Mouse (Mus musculus): ENCODE measurements around the gene Hist1h2be. TPM values are rescaled to one million over a fixed set of nuclear protein-coding genes. Genes with fewer than 3 reads are reported as not detected.
"Not testable (repeated sequence)": the region's sequence is repeated elsewhere in the genome, so short reads cannot be mapped to it uniquely, and the experiment has no call there.

Hist1h2be gene
- polyA plus RNA-seq, 1 experiment from 2014 or later: 2.9 TPM

DNA sequence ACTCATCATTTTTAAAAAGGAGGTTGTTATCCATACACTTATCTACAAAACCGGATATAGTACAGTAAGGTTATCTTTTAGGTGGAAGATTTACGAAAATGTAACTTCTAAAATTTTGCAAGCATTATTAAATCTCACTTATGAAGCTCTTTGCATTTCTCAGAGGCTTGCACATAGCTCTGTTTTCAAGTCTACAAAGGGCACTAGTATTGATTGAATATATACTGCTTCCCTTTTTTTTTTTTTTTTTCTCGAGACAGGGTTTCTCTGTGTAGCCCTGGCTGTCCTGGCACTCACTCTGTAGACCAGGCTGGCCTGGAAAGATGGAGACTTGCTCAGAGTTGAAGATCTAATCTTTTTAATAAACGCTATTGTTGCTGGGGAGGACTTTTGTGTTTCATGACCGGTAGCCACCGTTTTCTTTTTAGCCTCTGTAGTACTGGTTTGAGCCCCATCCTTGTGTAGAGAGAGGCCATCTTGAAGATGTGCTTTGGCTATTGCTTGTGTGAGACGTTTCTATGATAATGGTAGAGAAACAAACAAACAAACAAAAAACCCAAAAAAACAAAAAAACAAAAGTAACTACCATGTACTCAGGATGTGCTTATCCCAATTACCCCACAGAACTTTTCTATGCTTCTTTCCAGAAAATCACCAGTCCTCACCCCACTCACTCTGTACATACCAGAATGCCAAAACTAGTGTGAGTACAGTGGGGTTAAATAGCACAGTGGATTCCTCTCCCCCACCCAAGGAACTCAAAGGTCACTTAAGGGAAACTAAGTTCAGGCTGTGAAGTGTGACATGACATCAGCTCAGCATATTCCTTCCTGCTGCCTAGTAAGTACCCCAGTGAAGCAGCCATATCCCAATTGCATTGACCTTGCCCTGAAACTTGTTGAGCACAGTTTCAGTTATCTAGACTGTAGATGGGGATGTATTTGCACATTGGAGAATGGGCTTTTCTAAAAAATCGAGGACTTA lies 68.7 kb downstream of the Hist1h2be start:
- no peaks in the 10 kb centered on the region for H3K27me3 ChIP-seq
- DNase-seq (ENCODE audit: low read depth, low spot score): no peak
- in situ Hi-C loops (cut with MboI; ENCODE audit: low pct_unique_long_range_greater_than_20kb): no loop called here
- CTCF ChIA-PET: interaction anchor here (1.5 kb wide), 1 partner anchor 10 kb away, joined by 3 read pairs; the partner anchor contains the start of gene Hist1h2bh
- ATAC-seq: no peak
- POLR2A ChIA-PET: no interaction called here
- TF ChIP-seq CTCF (IDR thresholded peaks at IDR 0.05): no peak

DNA sequence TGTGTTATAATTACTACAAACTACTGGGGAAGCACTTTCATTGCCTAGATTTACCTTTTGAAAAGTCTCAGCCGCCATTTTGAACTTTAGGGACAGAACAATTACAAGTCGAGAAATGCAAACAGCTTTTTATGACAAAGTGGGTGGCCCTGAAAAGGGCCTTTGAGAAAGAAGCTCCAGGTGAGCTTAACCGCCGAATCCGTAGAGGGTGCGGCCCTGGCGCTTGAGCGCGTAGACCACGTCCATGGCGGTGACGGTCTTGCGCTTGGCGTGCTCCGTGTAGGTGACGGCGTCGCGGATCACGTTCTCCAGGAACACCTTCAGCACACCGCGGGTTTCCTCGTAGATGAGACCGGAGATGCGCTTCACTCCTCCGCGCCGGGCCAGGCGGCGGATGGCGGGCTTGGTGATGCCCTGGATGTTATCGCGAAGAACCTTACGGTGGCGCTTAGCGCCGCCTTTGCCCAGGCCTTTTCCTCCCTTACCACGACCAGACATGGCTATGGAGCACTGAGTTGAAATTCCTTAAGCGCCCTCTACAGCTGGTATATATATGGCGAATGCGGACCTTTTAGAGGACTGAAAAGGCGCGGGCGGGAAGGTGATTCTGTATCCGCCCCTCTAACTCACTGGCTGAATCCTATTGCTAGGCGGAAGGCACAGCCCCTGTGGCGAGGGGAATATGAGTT lies 69.6 kb downstream of the Hist1h2be start, which contains the start of gene Hist1h4f:
Hist1h4f (minus strand) TSS at position 503 of the 689 bp plus-strand sequence.
- POLR2A ChIA-PET: interaction anchor here (1.0 to 1.2 kb wide), 2 partner anchors 9 to 12 kb away, joined by 3 to 5 read pairs; no protein-coding TSS in a partner anchor

DNA sequence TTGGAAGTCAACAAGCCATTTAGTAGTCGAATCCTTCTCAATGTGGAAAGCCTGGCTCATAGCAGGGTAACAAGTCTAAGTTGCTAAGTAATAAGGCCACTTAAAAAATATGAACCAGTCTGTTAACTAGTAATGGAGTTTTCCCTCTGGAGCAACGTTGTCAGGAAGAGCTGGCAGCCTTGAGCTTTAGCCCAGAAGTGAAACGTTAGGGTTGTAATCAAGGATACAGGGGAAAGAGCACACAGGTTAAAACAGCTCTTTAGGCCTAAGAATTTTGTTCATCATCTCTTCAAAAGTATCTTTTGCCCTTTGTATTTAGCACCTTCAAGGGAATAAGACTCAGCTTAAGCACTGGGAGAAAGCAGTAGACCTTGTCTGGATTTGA lies 70.2 kb downstream of the Hist1h2be start:
- ChIA-PET CTCF (no interaction called here), POLR2A (interaction anchor here (1.0 to 1.2 kb wide), 2 partner anchors 9 to 12 kb away, joined by 3 to 5 read pairs; no protein-coding TSS in a partner anchor)
- TF ChIP-seq CTCF (IDR thresholded peaks at IDR 0.05): no peak
- no peak for DNase-seq (ENCODE audit: low read depth, low spot score)
- in situ Hi-C loops (cut with MboI; ENCODE audit: low pct_unique_long_range_greater_than_20kb): no loop called here
- ATAC-seq: no peak
- no peaks in the 10 kb centered on the region for H3K27me3 ChIP-seq

More for the DNA sequence above, 69.6 kb downstream of the Hist1h2be start, which contains the start of gene Hist1h4f:
- ATAC-seq (peak; percentile 56), DNase-seq (ENCODE audit: low read depth, low spot score) (peak; percentile 76)
- in situ Hi-C loops (cut with MboI; ENCODE audit: low pct_unique_long_range_greater_than_20kb); H3K27me3 ChIP-seq; CTCF ChIA-PET: not testable (repeated sequence)
- TF ChIP-seq CTCF (IDR thresholded peaks at IDR 0.05): peak; percentile 53

DNA sequence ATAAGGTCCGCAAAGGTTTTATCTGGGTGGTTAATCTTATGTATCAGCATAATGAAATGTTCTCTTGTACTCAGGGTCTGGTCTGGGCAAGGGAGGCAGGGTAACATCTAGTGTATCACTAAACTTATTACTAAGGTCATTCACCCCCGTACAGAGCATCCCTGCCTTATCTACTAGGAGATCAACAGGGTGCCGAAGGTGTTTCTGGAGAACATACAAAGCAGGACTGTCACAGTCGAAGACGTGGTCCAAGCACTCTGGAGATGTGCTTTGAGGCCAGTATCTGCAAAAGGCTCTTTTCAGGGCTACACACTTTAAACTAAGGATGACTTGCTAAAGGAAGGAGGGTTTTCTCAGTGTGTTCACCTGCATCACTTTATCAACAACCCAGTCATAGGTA lies 74.2 kb downstream of the Hist1h2be start:
- TF ChIP-seq CTCF (IDR thresholded peaks at IDR 0.05): no peak
- ChIA-PET CTCF (no interaction called here), POLR2A (no interaction called here)
- DNase-seq (ENCODE audit: low read depth, low spot score): no peak
- no peak for ATAC-seq
- in situ Hi-C loops (cut with MboI; ENCODE audit: low pct_unique_long_range_greater_than_20kb): no loop called here
- no peaks in the 10 kb centered on the region for H3K27me3 ChIP-seq

DNA sequence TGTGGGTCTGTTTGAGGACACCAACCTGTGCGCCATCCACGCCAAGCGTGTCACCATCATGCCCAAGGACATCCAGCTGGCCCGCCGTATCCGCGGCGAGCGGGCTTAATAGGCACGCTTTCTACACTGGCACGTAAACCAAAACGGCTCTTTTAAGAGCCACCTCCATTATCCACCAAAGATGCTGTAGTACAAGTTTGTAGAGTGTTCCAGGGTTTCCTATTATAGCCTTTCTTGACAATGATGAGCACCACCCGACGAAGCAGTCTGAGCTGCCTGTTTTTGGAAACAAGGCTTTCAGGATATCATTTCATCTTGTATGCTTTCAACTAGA lies 76.2 kb downstream of the Hist1h2be start:
- ATAC-seq: peak; percentile 3
- in situ Hi-C loops (cut with MboI; ENCODE audit: low pct_unique_long_range_greater_than_20kb): not testable (repeated sequence)

DNA sequence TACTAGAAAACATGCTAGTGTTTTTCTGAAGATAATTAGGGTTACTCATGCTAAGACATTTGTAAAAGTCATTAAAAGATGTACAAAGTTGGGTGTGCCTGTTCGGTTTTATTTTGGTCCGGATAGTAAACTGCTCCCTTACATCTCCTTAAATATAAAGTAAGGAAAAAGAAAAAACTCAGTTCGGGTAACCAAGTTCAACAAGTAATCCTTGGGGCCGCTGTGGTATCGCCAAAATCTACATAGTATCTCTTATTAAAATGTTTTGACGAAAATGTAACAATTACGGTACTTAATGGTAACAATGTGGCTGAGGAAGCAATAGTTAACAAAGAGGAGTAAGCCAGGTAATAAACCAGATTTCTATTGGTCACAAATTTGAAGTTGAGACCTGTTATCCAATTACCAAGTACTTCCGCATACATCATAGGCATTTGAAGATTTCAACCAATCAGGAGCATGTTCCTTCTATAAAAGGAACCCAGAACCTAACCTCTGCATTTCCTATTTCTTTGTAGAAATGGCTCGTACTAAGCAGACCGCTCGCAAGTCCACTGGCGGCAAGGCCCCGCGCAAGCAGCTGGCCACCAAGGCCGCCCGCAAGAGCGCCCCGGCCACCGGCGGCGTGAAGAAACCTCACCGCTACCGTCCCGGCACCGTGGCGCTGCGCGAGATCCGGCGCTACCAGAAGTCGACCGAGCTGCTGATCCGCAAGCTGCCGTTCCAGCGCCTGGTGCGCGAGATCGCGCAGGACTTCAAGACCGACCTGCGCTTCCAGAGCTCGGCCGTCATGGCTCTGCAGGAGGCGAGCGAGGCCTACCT lies 76.7 kb downstream of the Hist1h2be start, which contains the start of gene Hist1h3f:
Hist1h3f (plus strand) TSS at position 88 of the 822 bp plus-strand sequence.
- in situ Hi-C loops (cut with MboI; ENCODE audit: low pct_unique_long_range_greater_than_20kb): no loop called here
- POLR2A ChIA-PET: no interaction called here
- TF ChIP-seq CTCF (IDR thresholded peaks at IDR 0.05): no peak
- no peaks in the 10 kb centered on the region for H3K27me3 ChIP-seq
- ATAC-seq (peak; percentile 68), DNase-seq (ENCODE audit: low read depth, low spot score) (peak; percentile 89)
- CTCF ChIA-PET: interaction anchor here (1.3 kb wide), 1 partner anchor 10 kb away, joined by 4 read pairs; the partner anchor contains the start of gene Hist1h2af

More for the DNA sequence above, 76.2 kb downstream of the Hist1h2be start:
- H3K27me3 ChIP-seq; POLR2A ChIA-PET; CTCF ChIA-PET; DNase-seq (ENCODE audit: low read depth, low spot score): not testable (repeated sequence)

DNA sequence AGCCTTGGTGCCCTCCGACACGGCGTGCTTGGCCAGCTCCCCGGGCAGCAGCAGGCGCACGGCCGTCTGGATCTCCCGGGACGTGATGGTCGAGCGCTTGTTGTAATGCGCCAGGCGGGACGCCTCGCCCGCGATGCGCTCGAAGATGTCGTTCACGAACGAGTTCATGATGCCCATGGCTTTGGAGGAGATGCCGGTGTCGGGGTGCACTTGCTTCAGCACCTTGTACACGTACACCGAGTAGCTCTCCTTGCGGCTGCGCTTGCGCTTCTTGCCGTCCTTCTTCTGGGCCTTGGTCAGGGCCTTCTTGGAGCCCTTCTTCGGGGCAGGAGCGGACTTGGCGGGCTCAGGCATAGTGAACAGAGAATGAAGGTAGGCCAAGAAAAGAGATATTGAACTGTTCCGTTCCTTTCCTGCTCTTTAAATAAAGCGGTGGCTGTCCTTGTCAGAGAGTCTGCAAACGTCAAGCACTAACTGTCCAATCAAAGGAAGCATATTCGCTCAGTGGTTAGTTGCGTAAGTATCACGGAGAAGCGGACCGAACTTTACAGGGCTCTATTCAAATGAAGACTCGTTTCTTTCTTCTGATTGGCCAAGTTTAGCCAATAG lies 77.8 kb downstream of the Hist1h2be start, which contains the start of gene Hist1h2bh:
Hist1h2bh (minus strand) TSS at position 394 of the 609 bp plus-strand sequence.
- peak; percentile 83 for DNase-seq (ENCODE audit: low read depth, low spot score)
- POLR2A ChIA-PET: interaction anchor here (1.4 to 1.8 kb wide), 2 partner anchors 8 to 41 kb away, joined by 5 to 15 read pairs; no protein-coding TSS in a partner anchor
- peak; percentile 94 for ATAC-seq
- CTCF ChIA-PET: interaction anchor here (1.3 kb wide), 2 partner anchors 9 kb away, joined by 3 to 4 read pairs; partner anchors contain the start of genes Hist1h1d and Hist1h2af
- H3K27me3 ChIP-seq; in situ Hi-C loops (cut with MboI; ENCODE audit: low pct_unique_long_range_greater_than_20kb): not testable (repeated sequence)

DNA sequence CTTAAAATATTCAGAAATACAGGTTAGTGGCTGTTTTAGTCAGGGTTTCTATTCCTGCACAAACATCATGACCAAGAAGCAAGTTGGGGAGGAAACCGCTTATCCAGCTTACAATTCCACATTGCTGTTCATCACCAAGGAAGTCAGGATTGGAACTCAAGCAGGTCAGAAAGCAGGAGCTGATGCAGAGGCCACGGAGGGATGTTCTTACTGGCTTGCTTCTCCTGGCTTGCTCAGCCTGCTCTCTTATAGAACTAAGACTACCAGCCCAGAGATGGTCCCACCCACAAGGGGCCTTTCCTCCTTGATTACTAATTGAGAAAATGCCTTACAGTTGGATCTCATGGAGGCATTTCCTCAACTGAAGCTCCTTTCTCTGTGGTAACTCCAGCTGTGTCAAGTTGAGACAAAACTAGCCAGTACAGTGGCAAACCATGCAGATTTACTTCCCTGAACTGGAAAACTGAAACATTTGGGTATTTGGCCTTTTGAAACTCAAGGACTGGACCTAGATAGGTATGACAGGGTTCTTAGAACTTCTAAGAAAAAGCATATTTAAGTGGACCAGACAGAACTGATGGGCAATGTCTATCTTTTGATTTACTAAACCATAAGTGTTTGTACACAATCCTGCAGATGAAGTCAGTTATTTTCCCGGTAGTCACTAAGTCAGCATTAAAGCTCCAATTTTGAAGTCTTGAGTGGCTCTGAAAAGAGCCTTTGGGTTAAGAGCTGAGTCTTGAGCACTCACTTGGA lies 78.5 kb downstream of the Hist1h2be start:
- CTCF ChIA-PET: interaction anchor here (1.3 kb wide), 2 partner anchors 9 to 10 kb away, joined by 3 to 4 read pairs; partner anchors contain the start of genes Hist1h1d and Hist1h2af
- POLR2A ChIA-PET: interaction anchor here (0.6 to 1.8 kb wide), 4 partner anchors 7 to 42 kb away, joined by 3 to 15 read pairs (median 4); no protein-coding TSS in a partner anchor
- ATAC-seq; H3K27me3 ChIP-seq; DNase-seq (ENCODE audit: low read depth, low spot score); in situ Hi-C loops (cut with MboI; ENCODE audit: low pct_unique_long_range_greater_than_20kb): not testable (repeated sequence)

DNA sequence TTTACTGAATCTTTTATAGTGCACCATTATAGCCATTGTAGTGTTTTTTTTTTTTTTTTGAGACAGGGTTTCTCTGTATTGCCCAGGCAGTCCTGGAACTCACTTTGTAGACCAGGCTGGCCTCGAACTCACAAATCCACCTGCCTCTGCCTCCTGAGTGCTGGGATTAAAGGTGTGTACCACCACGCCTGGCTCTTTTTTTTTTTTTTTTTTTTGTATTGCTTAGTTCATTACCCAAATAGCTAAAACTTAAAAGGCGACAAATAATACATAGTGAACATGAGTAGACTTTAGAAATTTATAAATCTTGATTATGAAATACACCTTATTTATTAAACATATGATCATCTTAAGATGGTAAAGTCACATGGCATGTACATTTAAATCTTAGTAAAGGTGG lies 79.4 kb downstream of the Hist1h2be start:
- no peak for ATAC-seq
- ChIA-PET POLR2A (interaction anchor here (0.6 to 1.8 kb wide), 5 partner anchors 8 to 1754 kb away, joined by 3 to 15 read pairs (median 3); partner anchors contain the start of genes Hist1h2an and Hist1h2bp), CTCF (interaction anchor here (1.2 kb wide), 1 partner anchor 26 kb away, joined by 3 read pairs; no protein-coding TSS in a partner anchor)
- no peaks in the 10 kb centered on the region for H3K27me3 ChIP-seq
- in situ Hi-C loops (cut with MboI; ENCODE audit: low pct_unique_long_range_greater_than_20kb): no loop called here
- TF ChIP-seq CTCF (IDR thresholded peaks at IDR 0.05): no peak
- DNase-seq (ENCODE audit: low read depth, low spot score): no peak

DNA sequence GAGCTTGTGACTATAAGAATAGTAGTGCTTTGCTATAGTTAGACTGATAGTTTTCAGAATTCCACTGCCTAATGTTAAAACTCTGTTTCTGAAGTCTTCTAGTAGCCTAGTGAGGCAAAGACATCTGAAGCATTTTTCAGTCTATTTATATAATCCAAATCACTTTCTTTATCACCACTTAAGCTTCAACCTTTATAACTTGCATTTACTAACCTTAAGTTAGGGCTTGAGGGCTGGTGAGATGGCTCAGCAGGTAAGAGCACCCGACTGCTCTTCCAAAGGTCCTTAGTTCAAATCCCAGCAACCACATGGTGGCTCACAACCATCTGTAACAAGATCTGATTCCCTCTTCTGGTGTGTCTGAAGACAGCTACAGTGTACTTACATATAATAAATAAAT lies 81.1 kb downstream of the Hist1h2be start:
- in situ Hi-C loops (cut with MboI; ENCODE audit: low pct_unique_long_range_greater_than_20kb): loop anchor here (10.0 kb wide), 1 partner anchor 1825 kb away; the partner anchor contains the start of genes Hist1h2ai, Hist1h2bl and Hist1h3h
- POLR2A ChIA-PET; DNase-seq (ENCODE audit: low read depth, low spot score); H3K27me3 ChIP-seq; ATAC-seq: not testable (repeated sequence)
- CTCF ChIA-PET: interaction anchor here (1.6 kb wide), 1 partner anchor 45 kb away, joined by 3 read pairs; no protein-coding TSS in a partner anchor

All from Patski (cell line).